Comparison of ENCODE assay signal across 18 mouse cellular contexts in the genomic region with DNA sequence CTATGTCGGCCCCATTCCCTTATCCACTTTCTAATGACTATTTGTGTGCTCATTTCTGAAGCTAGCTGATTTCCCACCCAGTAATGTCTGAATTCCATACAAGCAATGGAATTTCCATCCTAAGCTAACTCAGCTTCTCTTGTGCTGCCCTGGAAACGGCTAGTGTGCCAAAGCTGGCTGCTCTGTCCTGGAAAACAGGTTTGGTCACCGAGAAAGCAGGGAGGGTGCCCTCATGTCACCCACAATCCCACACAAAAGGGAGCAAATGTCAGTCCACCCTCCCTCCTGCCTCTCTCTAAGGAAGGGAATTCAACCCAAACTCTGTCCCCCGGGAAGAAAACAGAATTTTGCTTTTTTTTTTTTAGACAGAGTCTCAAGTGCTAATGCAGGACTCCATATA. TPM values are rescaled to one million over a fixed set of nuclear protein-coding genes. Genes with fewer than 3 reads are reported as not detected.
DNase-seq lines count a peak whose midpoint lies in the region; ATAC-seq and TF ChIP-seq lines count a peak whose summit lies in the region.
"Had no signal": no experiment of that assay in that cellular context is flagged by ENCODE, and none has a peak within 500 bp of the region (broad histone marks: within the 10 kb centered on the region; RNA-seq: fewer than 3 reads in every experiment).

No protein-coding gene starts in this region.

- ATAC-seq in kidney, embryonic 16.5 days (ENCODE audit: low FRiP score, low TSS enrichment): no peak
- ATAC-seq in lung, postnatal 0 days: no peak
- no peak for ATAC-seq in neural tube, embryonic 15.5 days (ENCODE audit: low FRiP score)
- ATAC-seq: forebrain, embryonic 13.5 days; inflammation-experienced regulatory T-cells, adult 6 months; midbrain, embryonic 13.5 days had no signal

- H3K36me3 ChIP-seq in kidney, embryonic 16.5 days (ENCODE audit: insufficient read depth, low read length): no peaks in the 10 kb centered on the region
- no peaks in the 10 kb centered on the region for H3K36me3 ChIP-seq in lung, postnatal 0 days (ENCODE audit: insufficient read depth, low read length)
- no peaks in the 10 kb centered on the region for H3K36me3 ChIP-seq in neural tube, embryonic 15.5 days
- H3K36me3 ChIP-seq: heart, embryonic 15.5 days; limb, embryonic 10.5 days; midbrain, embryonic 13.5 days had no signal

- H3K4me2 ChIP-seq in kidney, embryonic 16.5 days (replicated peaks; ENCODE audit: low read depth, low read length): no peak overlapping the region
- no peak overlapping the region for H3K4me2 ChIP-seq in lung, postnatal 0 days (replicated peaks; ENCODE audit: low read depth, low read length)
- H3K4me2 ChIP-seq in neural tube, embryonic 15.5 days: no peak overlapping the region
- H3K4me2 ChIP-seq: forebrain, embryonic 13.5 days; heart, embryonic 15.5 days; hindbrain, embryonic 14.5 days; midbrain, embryonic 13.5 days had no signal

- no peak for TF ChIP-seq EP300 in lung, postnatal 0 days (IDR thresholded peaks at IDR 0.05)

- H3K27me3 ChIP-seq in kidney, embryonic 16.5 days (ENCODE audit: insufficient read depth, low read length): no peaks in the 10 kb centered on the region
- H3K27me3 ChIP-seq in lung, postnatal 0 days (replicated peaks; ENCODE audit: insufficient read depth, low read length): no peaks in the 10 kb centered on the region
- H3K27me3 ChIP-seq in neural tube, embryonic 15.5 days (replicated peaks): no peaks in the 10 kb centered on the region
- H3K27me3 ChIP-seq: forebrain, embryonic 13.5 days; heart, embryonic 15.5 days; midbrain, embryonic 13.5 days had no signal

- intact Hi-C loops in heart, postnatal 10 days (cut with DNase I): no loop called here

- H3K9me3 ChIP-seq in kidney, embryonic 16.5 days (ENCODE audit: low read length): no peaks in the 10 kb centered on the region
- no peaks in the 10 kb centered on the region for H3K9me3 ChIP-seq in lung, postnatal 0 days (ENCODE audit: low read length)
- H3K9me3 ChIP-seq in neural tube, embryonic 15.5 days (replicated peaks): no peaks in the 10 kb centered on the region
- H3K9me3 ChIP-seq: heart, embryonic 15.5 days; limb, embryonic 10.5 days; midbrain, embryonic 13.5 days had no signal

- no peak overlapping the region for H3K27ac ChIP-seq in kidney, embryonic 16.5 days (ENCODE audit: low read length)
- H3K27ac ChIP-seq in lung, postnatal 0 days (ENCODE audit: low read length): no peak overlapping the region
- H3K27ac ChIP-seq in neural tube, embryonic 15.5 days (replicated peaks): no peak overlapping the region
- H3K27ac ChIP-seq: forebrain, embryonic 13.5 days; heart, embryonic 15.5 days; hindbrain, embryonic 14.5 days; limb, embryonic 10.5 days; midbrain, embryonic 13.5 days had no signal

- H3K4me3 ChIP-seq in kidney, embryonic 16.5 days (ENCODE audit: low read length): no peak overlapping the region
- no peak overlapping the region for H3K4me3 ChIP-seq in lung, postnatal 0 days (ENCODE audit: low read depth, low read length)
- no peak overlapping the region for H3K4me3 ChIP-seq in neural tube, embryonic 15.5 days (replicated peaks)
- H3K4me3 ChIP-seq: forebrain, embryonic 13.5 days; heart, embryonic 15.5 days; limb, embryonic 10.5 days; megakaryocyte, embryonic 14.5 days; midbrain, embryonic 13.5 days had no signal

- DNase-seq in kidney, adult 9 months: peak; percentile 49
- DNase-seq in lung, postnatal 10 days: peak; percentile 24
- DNase-seq in lung, postnatal 0 days (ENCODE audit: low spot score): no peak
- DNase-seq in lung, postnatal 36 days: peak; percentile 48
- no peak for DNase-seq in heart, postnatal 10 days
- DNase-seq: adrenal gland, adult 8-10 months; cerebellum, adult 9-10 months; heart, postnatal 4 days; liver had no signal

- TF ChIP-seq CTCF in lung, postnatal 0 days (IDR thresholded peaks at IDR 0.05): no peak

- 89% methylated on average over 4 of the region's 4 CpGs for WGBS in kidney, embryonic 16.5 days
- 73% methylated on average over 4 of the region's 4 CpGs for WGBS in lung, postnatal 0 days
- 91% methylated on average over 4 of the region's 4 CpGs for WGBS in neural tube, embryonic 15.5 days

- 0 out of 2 replicates have a peak, but pooled peaks cover 5% of the 10 kb centered on the region for H3K4me1 ChIP-seq in kidney, embryonic 16.5 days (ENCODE audit: insufficient read depth, low read length)
- H3K4me1 ChIP-seq in lung, postnatal 0 days (ENCODE audit: insufficient read depth, low read depth, low read length): no peaks in the 10 kb centered on the region
- peaks cover 8% of the 10 kb centered on the region; the same call in 1 of the 2 replicates for H3K4me1 ChIP-seq in neural tube, embryonic 15.5 days

- H3K9ac ChIP-seq in kidney, embryonic 16.5 days (replicated peaks; ENCODE audit: low read length): no peak overlapping the region
- H3K9ac ChIP-seq in lung, postnatal 0 days (replicated peaks; ENCODE audit: low read depth): no peak overlapping the region
- no peak overlapping the region for H3K9ac ChIP-seq in neural tube, embryonic 15.5 days (replicated peaks)
- H3K9ac ChIP-seq: forebrain, embryonic 13.5 days; heart, embryonic 15.5 days; hindbrain, embryonic 14.5 days; midbrain, embryonic 13.5 days had no signal

RNA-seq across cellular contexts. Expression of gene Noct, which starts 23.9 kb away (rescaled TPM):
- polyA plus RNA-seq in kidney, embryonic 16.5 days (2015; fragmentation: Nextera tagmentation; extraction: Ambion mirVana): 7.2 and 7.9 TPM in 2 replicates
- polyA plus RNA-seq in lung, postnatal 0 days (2015; fragmentation: Nextera tagmentation; extraction: Ambion mirVana): 4.1 and 4.2 TPM in 2 replicates
- 10 to 100 TPM; 28.9 to 75.4 TPM for total RNA-seq in heart, postnatal 10 days (2021)
- 32.0 and 35.6 TPM in 2 replicates for polyA plus RNA-seq in neural tube, embryonic 15.5 days (2015; fragmentation: Nextera tagmentation; extraction: Ambion mirVana)

Comparison
In these comparisons a context has a peak if more than half of its experiments do, and no peak if none do; other contexts are left out.
1. DNase-seq: peak in kidney, adult 9 months (single experiment), lung, postnatal 10 days (single experiment) and lung, postnatal 36 days (single experiment); none in lung, postnatal 0 days (single experiment) and heart, postnatal 10 days (0 of 2).